ENCODE assay signal across 16 mouse cellular contexts in the genomic region with DNA sequence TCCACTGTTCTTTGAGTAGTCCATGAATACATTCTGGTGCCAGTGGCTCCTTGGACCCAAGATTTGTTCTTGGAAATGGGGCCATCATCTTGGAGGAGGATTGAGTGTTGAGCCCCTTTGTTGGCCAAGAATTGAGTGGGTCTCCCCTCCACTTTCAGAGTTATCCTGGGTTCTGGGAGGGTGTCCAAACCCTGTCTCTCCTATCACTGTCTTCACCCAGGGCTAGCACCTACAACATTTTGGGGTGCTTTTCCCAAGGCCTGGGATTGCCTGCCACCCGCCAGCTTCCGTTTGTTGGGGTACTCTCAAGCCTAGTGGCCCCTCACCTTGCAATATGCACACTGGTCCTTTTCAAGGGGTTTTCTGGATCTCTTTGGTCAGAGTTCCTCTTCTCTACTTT.
"Had no signal": no experiment of that assay in that cellular context is flagged by ENCODE, and none has a peak within 500 bp of the region (broad histone marks: within the 10 kb centered on the region; RNA-seq: fewer than 3 reads in every experiment).

No protein-coding gene starts in this region.

- DNase-seq: retina, postnatal 1 day; right cerebral cortex, adult 18-20 months; right cerebral cortex, postnatal 14 days; right cerebral cortex, postnatal 25 days; right cerebral cortex, postnatal 4 days; spleen, adult 18-20 months; thymus, adult 18-20 months; thymus, adult 2 months; thymus, postnatal 14 days; thymus, postnatal 25 days; thymus, postnatal 36 days; thymus, postnatal 4 days had no signal

- H3K4me1 ChIP-seq: neural tube, embryonic 13.5 days; neural tube, embryonic 15.5 days; stomach, embryonic 15.5 days had no signal

- H3K27ac ChIP-seq: neural tube, embryonic 13.5 days; neural tube, embryonic 15.5 days; stomach, embryonic 15.5 days; stomach, postnatal 0 days had no signal

- H3K27me3 ChIP-seq: neural tube, embryonic 13.5 days; neural tube, embryonic 15.5 days; stomach, embryonic 15.5 days had no signal

- H3K36me3 ChIP-seq: neural tube, embryonic 13.5 days; stomach, embryonic 15.5 days had no signal

- H3K4me3 ChIP-seq: neural tube, embryonic 13.5 days; neural tube, embryonic 15.5 days; stomach, embryonic 15.5 days had no signal
